Mouse (Mus musculus) limb, embryonic 14.5 days (tissue): Measurements from ENCODE around the gene Mpi. TPM values are rescaled to one million over a fixed set of nuclear protein-coding genes. Genes with fewer than 3 reads are reported as not detected.

Experiments
- ATAC-seq: fragments of 200-750 bp; cut with Nextera tagmentation; 2 replicates; pipeline ENCODE4 v1.8.0; 2017; ENCODE audit warnings: low read depth, moderate number of reproducible peaks, moderate TSS enrichment; ENCODE audit not compliant: low FRiP score
- DNase-seq: peaks from one replicate; pipeline ENCODE4 v3.0.0-alpha.2; 2015; ENCODE audit warnings: low spot score
- H3K27ac ChIP-seq: fragments of 300-500 bp; sonication (generic); replicated peaks from 2 replicates; pipeline ENCODE4 v1.5.1; 2014; ENCODE audit warnings: low read depth, mild to moderate bottlenecking, low read length, moderate library complexity, mixed read lengths
- H3K27me3 ChIP-seq: fragments of 300-500 bp; sonication (generic); 2 replicates; pipeline ENCODE4 v1.6.1; 2014; ENCODE audit warnings: low read length, mixed read lengths; ENCODE audit not compliant: control insufficient read depth, insufficient read depth
- H3K36me3 ChIP-seq: fragments of 300-500 bp; sonication (generic); 2 replicates; pipeline ENCODE4 v1.6.1; 2014; ENCODE audit warnings: mild to moderate bottlenecking, low read length, moderate library complexity, mixed read lengths; ENCODE audit not compliant: control insufficient read depth, insufficient read depth
- H3K4me1 ChIP-seq: fragments of 300-500 bp; sonication (generic); 2 replicates; pipeline ENCODE4 v1.6.1; 2014; ENCODE audit warnings: antibody characterized with exemption, low read length, mixed read lengths; ENCODE audit not compliant: control insufficient read depth, insufficient read depth
- H3K4me2 ChIP-seq: fragments of 300-500 bp; sonication (generic); replicated peaks from 2 replicates; pipeline ENCODE4 v1.6.1; 2014; ENCODE audit warnings: low read depth, mild to moderate bottlenecking, low read length, moderate library complexity; ENCODE audit not compliant: severe bottlenecking
- H3K4me3 ChIP-seq: fragments of 300-500 bp; sonication (generic); replicated peaks from 2 replicates; pipeline ENCODE4 v1.5.1; 2014; ENCODE audit warnings: low read length
- H3K9ac ChIP-seq: fragments of 300-500 bp; sonication (generic); 2 replicates; pipeline ENCODE4 v1.6.1; 2014; ENCODE audit warnings: mild to moderate bottlenecking, low read depth, low read length, moderate library complexity; ENCODE audit not compliant: severe bottlenecking
- H3K9me3 ChIP-seq: fragments of 300-500 bp; sonication (generic); 2 replicates; pipeline ENCODE4 v1.6.1; 2016; ENCODE audit warnings: low read length; ENCODE audit not compliant: control insufficient read depth
- POLR2A ChIP-seq: fragments of 200-500 bp; IDR thresholded peaks from 2 replicates; pipeline ENCODE4 v1.8.0; 2012; ENCODE audit warnings: inconsistent platforms, mild to moderate bottlenecking, moderate library complexity, borderline replicate concordance; ENCODE audit not compliant: insufficient read depth, insufficient read length; ENCODE audit errors: extremely low read depth
- WGBS: fragments of 180-500 bp; shearing (Covaris S2); extraction: QIAGEN DNeasy Blood & Tissue Kit; methylation state at CpG from one replicate; pipeline ENCODE4 v1.1.7; 2014; 5-methylcytosine and 5-hydroxymethylcytosine counted together
- polyA plus RNA-seq, 2 experiments: library from polyadenylated mRNA; depleted of rRNA in 1 of 2; stranded (reverse) in 1 of 2; unstranded in 1 of 2; fragments of >200 nt; fragmentation: Nextera tagmentation in 1 of 2; extraction: Ambion mirVana in 1 of 2; gene quantifications; 2 replicates each; pipeline versions ENCODE4 v1.2.1 to v1.2.3; 2012 to 2014

The Mpi gene
- polyA plus RNA-seq, 2 experiments, result 34.4 to 51.0 TPM

GRCm38 (mm10) chr9:57497236-57497635, 55.3 kb downstream of the Mpi start:
- H3K27me3 ChIP-seq, result peaks cover 35% of the 10 kb centered on the region
- WGBS, result 73% methylated on average over 5 of the region's 5 CpGs
- DNase-seq, result no peak

GRCm38 (mm10) chr9:57494970-57495369, 57.6 kb downstream of the Mpi start:
- Histone ChIP-seq H3K27me3 (peaks cover 14% of the 10 kb centered on the region; the same call in 1 of the 2 replicates), H3K9me3 (no peaks in the 10 kb centered on the region), H3K4me1 (no peaks in the 10 kb centered on the region), H3K4me3 (no peak overlapping the region), H3K36me3 (no peaks in the 10 kb centered on the region), H3K9ac (no peak overlapping the region), H3K4me2 (no peak overlapping the region), H3K27ac (no peak overlapping the region)
- ATAC-seq, result no peak
- no peak for DNase-seq
- no peak for TF ChIP-seq POLR2A

More at GRCm38 (mm10) chr9:57497236-57497635, 55.3 kb downstream of the Mpi start:
- TF ChIP-seq POLR2A, result no peak
- no peak overlapping the region for H3K27ac ChIP-seq
- no peak for ATAC-seq
- no peak overlapping the region for H3K4me2 ChIP-seq
- H3K9ac ChIP-seq, result no peak overlapping the region
- no peaks in the 10 kb centered on the region for H3K9me3 ChIP-seq
- H3K4me1 ChIP-seq, result 0 out of 2 replicates have a peak, but pooled peaks cover under 1% of the 10 kb centered on the region
- H3K4me3 ChIP-seq, result no peak overlapping the region
- H3K36me3 ChIP-seq, result no peaks in the 10 kb centered on the region

Other genes starting within 250 kb of the Mpi start
- 32.1 and 32.8 TPM in 2 replicates for gene Ppcdc, start 112.6 kb downstream of the Mpi start, polyA plus RNA-seq (2012; rRNA removed)
- 22.1 and 27.5 TPM in 2 replicates for gene Ppcdc, start 112.6 kb downstream of the Mpi start, polyA plus RNA-seq (2014; fragmentation: Nextera tagmentation; extraction: Ambion mirVana)
- 33.8 and 45.3 TPM in 2 replicates for gene Scamp5, start 84.7 kb downstream of the Mpi start, polyA plus RNA-seq (2012; rRNA removed)
- gene Scamp5, start 84.7 kb downstream of the Mpi start, polyA plus RNA-seq (2014; fragmentation: Nextera tagmentation; extraction: Ambion mirVana), result 10.0 and 12.5 TPM in 2 replicates
- 0.60 and 0.74 TPM in 2 replicates for gene Rpp25, start 48.7 kb downstream of the Mpi start, polyA plus RNA-seq (2012; rRNA removed)
- gene Rpp25, start 48.7 kb downstream of the Mpi start, polyA plus RNA-seq (2014; fragmentation: Nextera tagmentation; extraction: Ambion mirVana), result 0.94 and 1.5 TPM in 2 replicates
- gene Cox5a, start 31.5 kb downstream of the Mpi start, polyA plus RNA-seq (2012; rRNA removed), result 168 and 174 TPM in 2 replicates
- gene Cox5a, start 31.5 kb downstream of the Mpi start, polyA plus RNA-seq (2014; fragmentation: Nextera tagmentation; extraction: Ambion mirVana), result 436 and 466 TPM in 2 replicates
- 16.2 and 19.0 TPM in 2 replicates for gene Fam219b, start 15.2 kb downstream of the Mpi start, polyA plus RNA-seq (2012; rRNA removed)
- 25.2 and 27.0 TPM in 2 replicates for gene Fam219b, start 15.2 kb downstream of the Mpi start, polyA plus RNA-seq (2014; fragmentation: Nextera tagmentation; extraction: Ambion mirVana)
- 75.3 and 99.2 TPM in 2 replicates for gene Scamp2, start 8.2 kb upstream of the Mpi start, polyA plus RNA-seq (2012; rRNA removed)
- gene Scamp2, start 8.2 kb upstream of the Mpi start, polyA plus RNA-seq (2014; fragmentation: Nextera tagmentation; extraction: Ambion mirVana), result 81.7 and 82.5 TPM in 2 replicates
- 41.7 and 47.2 TPM in 2 replicates for gene Ulk3, start 36.7 kb upstream of the Mpi start, polyA plus RNA-seq (2012; rRNA removed)
- 13.1 and 13.8 TPM in 2 replicates for gene Ulk3, start 36.7 kb upstream of the Mpi start, polyA plus RNA-seq (2014; fragmentation: Nextera tagmentation; extraction: Ambion mirVana)
- gene Cplx3, start 53.5 kb upstream of the Mpi start, polyA plus RNA-seq (2012; rRNA removed), result 0.03 TPM in 1 of 2 replicates, not detected in the other
- not detected in 2 replicates for gene Cplx3, start 53.5 kb upstream of the Mpi start, polyA plus RNA-seq (2014; fragmentation: Nextera tagmentation; extraction: Ambion mirVana)
- 0.09 TPM in 1 of 2 replicates, not detected in the other for gene Lman1l, start 68.0 kb upstream of the Mpi start, polyA plus RNA-seq (2012; rRNA removed)
- not detected in 2 replicates for gene Lman1l, start 68.0 kb upstream of the Mpi start, polyA plus RNA-seq (2014; fragmentation: Nextera tagmentation; extraction: Ambion mirVana)
- 88.5 and 91.4 TPM in 2 replicates for gene Csk, start 100.9 kb upstream of the Mpi start, polyA plus RNA-seq (2012; rRNA removed)
- gene Csk, start 100.9 kb upstream of the Mpi start, polyA plus RNA-seq (2014; fragmentation: Nextera tagmentation; extraction: Ambion mirVana), result 28.1 and 29.7 TPM in 2 replicates
- not detected in 2 replicates for gene Cyp1a2, start 130.9 kb upstream of the Mpi start, polyA plus RNA-seq (2012; rRNA removed)
- gene Cyp1a2, start 130.9 kb upstream of the Mpi start, polyA plus RNA-seq (2014; fragmentation: Nextera tagmentation; extraction: Ambion mirVana), result not detected in 2 replicates
- gene Cyp1a1, start 135.2 kb upstream of the Mpi start, polyA plus RNA-seq (2012; rRNA removed), result 0.03 and 0.04 TPM in 2 replicates
- gene Cyp1a1, start 135.2 kb upstream of the Mpi start, polyA plus RNA-seq (2014; fragmentation: Nextera tagmentation; extraction: Ambion mirVana), result not detected in 2 replicates
- 21.0 and 24.4 TPM in 2 replicates for gene Edc3, start 155.8 kb upstream of the Mpi start, polyA plus RNA-seq (2012; rRNA removed)
- 25.7 and 27.7 TPM in 2 replicates for gene Edc3, start 155.8 kb upstream of the Mpi start, polyA plus RNA-seq (2014; fragmentation: Nextera tagmentation; extraction: Ambion mirVana)
- gene Clk3, start 213.1 kb upstream of the Mpi start, polyA plus RNA-seq (2012; rRNA removed), result 133 and 146 TPM in 2 replicates
- 56.1 and 76.3 TPM in 2 replicates for gene Clk3, start 213.1 kb upstream of the Mpi start, polyA plus RNA-seq (2014; fragmentation: Nextera tagmentation; extraction: Ambion mirVana)